8 mouse cellular contexts compared by ENCODE assay signal in the genomic region with DNA sequence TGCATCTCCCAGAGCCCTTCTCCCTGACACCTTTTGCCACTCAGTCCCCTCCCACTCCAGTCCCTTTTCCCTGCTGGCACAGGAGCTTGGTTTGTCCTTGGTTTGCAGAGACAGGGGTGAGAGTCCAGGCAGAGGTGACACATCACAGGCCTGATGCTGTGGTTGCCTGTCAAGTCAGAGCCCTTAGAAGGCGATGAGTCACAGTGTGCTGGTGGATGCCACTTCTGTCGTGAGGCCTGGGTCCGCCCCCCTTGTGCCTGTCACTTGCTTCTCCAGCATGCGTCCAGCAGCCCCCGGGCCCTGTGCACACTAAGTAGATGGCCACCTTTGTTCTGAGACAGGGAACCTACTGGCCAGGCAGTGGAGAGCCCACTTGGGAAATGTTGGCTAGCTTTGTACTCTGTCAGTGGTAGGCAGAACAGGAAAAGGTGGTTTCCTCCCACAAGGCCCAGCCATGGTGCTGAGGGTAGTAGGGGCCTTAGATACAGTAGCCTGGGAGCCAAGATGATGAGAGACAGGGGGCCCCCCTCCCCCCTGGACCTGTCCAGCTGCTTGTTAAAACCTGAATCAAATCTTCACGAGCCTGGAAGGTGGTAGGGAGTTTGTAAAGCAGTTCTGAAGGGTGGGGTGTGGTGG. TPM values are rescaled to one million over a fixed set of nuclear protein-coding genes. Genes with fewer than 3 reads are reported as not detected.
DNase-seq lines count a peak whose midpoint lies in the region; ATAC-seq lines count a peak whose summit lies in the region.

No protein-coding gene starts in this region.

- ATAC-seq in erythroblast, adult 5-6 weeks (replicated peaks; ENCODE audit: low FRiP score, poor library complexity, severe bottlenecking), result no peak

- H3K27ac ChIP-seq in limb, embryonic 10.5 days, result peak overlapping the region; percentile 27; the same call in 1 of the 2 replicates

- peaks cover 100% of the 10 kb centered on the region for H3K36me3 ChIP-seq in limb, embryonic 10.5 days

- peaks cover 7% of the 10 kb centered on the region; the same call in 1 of the 2 replicates for H3K4me1 ChIP-seq in limb, embryonic 10.5 days

- intact Hi-C loops in heart, postnatal 25 days (cut with DNase I), result no loop called here

- peak; percentile 96 for DNase-seq in heart, adult 11 months
- no peak for DNase-seq in heart, postnatal 25 days (ENCODE audit: low spot score)
- peak; percentile 51 for DNase-seq in 3T3-L1 (ENCODE audit: low read depth, low spot score)
- DNase-seq in adrenal gland, postnatal 25 days, result peak; percentile 60
- no peak for DNase-seq in limb, embryonic 10.5 days (ENCODE audit: low spot score)
- no peak for DNase-seq in ovary, postnatal 10 days (ENCODE audit: low spot score)
- no peak for DNase-seq in layer of hippocampus, adult 8-10 months (ENCODE audit: low spot score in 2 of 2)

- WGBS in limb, embryonic 10.5 days, result 66% methylated on average over 6 of the region's 6 CpGs

- no peaks in the 10 kb centered on the region for H3K9me3 ChIP-seq in limb, embryonic 10.5 days (replicated peaks)

- no peaks in the 10 kb centered on the region for H3K27me3 ChIP-seq in limb, embryonic 10.5 days (ENCODE audit: low read depth, poor library complexity, severe bottlenecking)

- no peak overlapping the region for H3K4me3 ChIP-seq in limb, embryonic 10.5 days

RNA-seq across cellular contexts. Expression of a gene that starts 53.4 kb away (rescaled TPM):
- 100 to 1,000 TPM; 277 to 296 TPM for total RNA-seq in heart, postnatal 25 days (2021)
- 29.4 and 35.9 TPM in 2 replicates for total RNA-seq in adrenal gland, postnatal 25 days (2021)
- polyA plus RNA-seq in limb, embryonic 10.5 days (2016; fragmentation: Nextera tagmentation; extraction: Ambion mirVana), result 56.8 and 67.3 TPM in 2 replicates
- total RNA-seq in erythroblast, adult 5-6 weeks (2015; ENCODE audit: low replicate concordance), result 11.7 and 16.5 TPM in 2 replicates
- 2.6 and 4.7 TPM in 2 replicates for total RNA-seq in erythroblast, adult 5-6 weeks (2017; ENCODE audit: low replicate concordance)
- 10 to 100 TPM; 25.5 to 30.6 (median 27.9) TPM for total RNA-seq in layer of hippocampus, adult 8-10 months (2022)

Comparison
In these comparisons a context has a peak if more than half of its experiments do, and no peak if none do; other contexts are left out.
1. DNase-seq: peak in heart, adult 11 months (single experiment), 3T3-L1 (single experiment) and adrenal gland, postnatal 25 days (single experiment); none in heart, postnatal 25 days (single experiment), limb, embryonic 10.5 days (single experiment), ovary, postnatal 10 days (single experiment) and layer of hippocampus, adult 8-10 months (0 of 2).